Mouse (Mus musculus) testis, adult 2 months (tissue): ENCODE measurements around the gene Neurl1b.

ENCODE experiments used
- CTCF ChIP-seq: fragments of 200-500 bp; IDR thresholded peaks from 2 replicates; pipeline ENCODE4 v1.5.1; 2012; ENCODE audit warnings: low read depth, mild to moderate bottlenecking, inconsistent platforms, low read length, moderate library complexity; ENCODE audit not compliant: control insufficient read depth, insufficient read depth, insufficient replicate concordance
- POLR2A ChIP-seq: fragments of 200-500 bp; IDR thresholded peaks from 2 replicates; pipeline ENCODE4 v1.6.1; 2012; ENCODE audit warnings: low read depth, mild to moderate bottlenecking, inconsistent platforms, low read length, moderate library complexity; ENCODE audit not compliant: control insufficient read depth

DNA sequence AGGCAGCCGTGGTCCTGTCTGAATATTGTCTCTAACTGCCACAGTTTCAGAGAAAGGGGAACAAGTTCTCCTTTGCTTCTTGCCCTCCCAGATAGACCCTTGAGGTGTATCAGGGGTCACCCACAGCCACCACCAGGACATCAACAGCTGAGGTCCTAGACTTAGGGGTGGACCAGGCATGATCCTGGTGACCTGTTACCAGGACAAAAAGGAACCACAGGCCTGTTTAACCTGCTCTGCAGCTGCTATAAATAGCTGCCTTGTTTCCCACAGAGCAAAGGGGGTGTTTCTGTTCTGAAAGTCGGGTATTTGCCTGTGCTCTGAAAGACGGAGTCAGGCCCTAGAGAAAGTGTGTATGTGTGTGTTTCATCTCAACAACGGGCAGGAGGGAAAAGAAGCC lies 29.2 kb downstream of the Neurl1b start:
- TF ChIP-seq POLR2A (no peak), CTCF (no peak)
